Mouse (Mus musculus): ENCODE data around the gene Pde8b. TPM values are rescaled to one million over a fixed set of nuclear protein-coding genes. Genes with fewer than 3 reads are reported as not detected.

Pde8b gene
- polyA plus RNA-seq, 2 experiments from 2014 or later, result 0.54 to 1.2 TPM

- no peak for ATAC-seq
These were observed 232.9 kb downstream of the Pde8b start for GRCm38 (mm10) chr13:95017278-95017677.

GRCm38 (mm10) chr13:95011546-95012257 lies 238.4 kb downstream of the Pde8b start:
- no peak for ATAC-seq

- no peak for ATAC-seq
These were observed 240.9 kb downstream of the Pde8b start for GRCm38 (mm10) chr13:95009261-95009660.

GRCm38 (mm10) chr13:95007281-95007680 lies 242.9 kb downstream of the Pde8b start:
- peak; percentile 64 for ATAC-seq

GRCm38 (mm10) chr13:94990516-94990915 lies 259.6 kb downstream of the Pde8b start:
- ATAC-seq, result no peak

- no peak for ATAC-seq
These were observed 271.1 kb downstream of the Pde8b start for GRCm38 (mm10) chr13:94979081-94979480.

GRCm38 (mm10) chr13:94976219-94977186 lies 273.6 kb downstream of the Pde8b start, which contains the start of gene Wdr41:
Gene Wdr41, plus strand, starts transcription at chr13:94976344.
- peak; percentile 86 for ATAC-seq

GRCm38 (mm10) chr13:94975828-94976218 lies 274.3 kb downstream of the Pde8b start:
- peak; percentile 26 for ATAC-seq

Other genes starting within 250 kb of the Pde8b start
- gene Zbed3, start 73.3 kb upstream of the Pde8b start, polyA plus RNA-seq (2017; shearing (Covaris generic)), result 1 to 10 TPM; 1.5 to 1.9 TPM
- 10 to 100 TPM; 11.3 to 12.4 TPM for gene Aggf1, start 125.0 kb upstream of the Pde8b start, polyA plus RNA-seq (2017; shearing (Covaris generic))
- gene Crhbp, start 194.6 kb upstream of the Pde8b start, polyA plus RNA-seq (2017; shearing (Covaris generic)), result not detected
- not detected for gene S100z, start 228.4 kb upstream of the Pde8b start, polyA plus RNA-seq (2017; shearing (Covaris generic))